Mouse (Mus musculus) forebrain, embryonic 15.5 days (tissue): ENCODE measurements around the gene Evi2. TPM values are rescaled to one million over a fixed set of nuclear protein-coding genes. Genes with fewer than 3 reads are reported as not detected.

ENCODE experiments used
- ATAC-seq: fragments of 200-750 bp; cut with Nextera tagmentation; replicated peaks from 2 replicates; pipeline ENCODE4 v1.8.0; 2017; ENCODE audit warnings: mild to moderate bottlenecking, moderate TSS enrichment, moderate library complexity
- H3K27ac ChIP-seq: fragments of 300-500 bp; sonication (generic); replicated peaks from 2 replicates; pipeline ENCODE4 v1.5.1; 2015; ENCODE audit warnings: mild to moderate bottlenecking, inconsistent platforms
- H3K27me3 ChIP-seq: fragments of 300-500 bp; sonication (generic); 2 replicates; pipeline ENCODE4 v1.6.1; 2015; ENCODE audit warnings: inconsistent platforms
- H3K36me3 ChIP-seq: fragments of 300-500 bp; sonication (generic); 2 replicates; pipeline ENCODE4 v1.6.1; 2015; ENCODE audit warnings: mild to moderate bottlenecking, inconsistent platforms
- H3K4me1 ChIP-seq: fragments of 300-500 bp; sonication (generic); 2 replicates; pipeline ENCODE4 v1.6.1; 2015; ENCODE audit warnings: inconsistent platforms
- H3K4me2 ChIP-seq: fragments of 300-500 bp; sonication (generic); replicated peaks from 2 replicates; pipeline ENCODE4 v1.6.1; 2015; ENCODE audit warnings: mild to moderate bottlenecking, inconsistent platforms
- H3K4me3 ChIP-seq: fragments of 300-500 bp; sonication (generic); 2 replicates; pipeline ENCODE4 v1.5.1; 2015; ENCODE audit warnings: mild to moderate bottlenecking, inconsistent platforms
- H3K9ac ChIP-seq: fragments of 300-500 bp; sonication (generic); replicated peaks from 2 replicates; pipeline ENCODE4 v1.6.1; 2015; ENCODE audit warnings: mild to moderate bottlenecking, inconsistent platforms
- H3K9me3 ChIP-seq: fragments of 300-500 bp; sonication (generic); 2 replicates; pipeline ENCODE4 v1.6.1; 2016; ENCODE audit warnings: inconsistent platforms
- WGBS: fragments of 180-500 bp; shearing (Covaris S2); methylation state at CpG from one replicate; pipeline ENCODE4 v1.1.7; 2015; ENCODE audit warnings: mixed read lengths; 5-methylcytosine and 5-hydroxymethylcytosine counted together
- polyA plus RNA-seq: library from polyadenylated mRNA; unstranded; fragments of >200 nt; fragmentation: Nextera tagmentation; extraction: Ambion mirVana; gene quantifications from 2 replicates; pipeline ENCODE4 v1.2.1, GENCODE M21; 2015

Gene Evi2
- polyA plus RNA-seq: 0.45 and 0.59 TPM in 2 replicates

- H3K36me3 ChIP-seq: peaks cover 4% of the 10 kb centered on the region; the same call in 1 of the 2 replicates
- WGBS: 81% methylated on average over 7 of the region's 7 CpGs
- no peaks in the 10 kb centered on the region for H3K27me3 ChIP-seq
- H3K4me2 ChIP-seq: no peak within 1 kb of the TSS
- 0 out of 2 replicates have a peak, but pooled peaks cover 2% of the 10 kb centered on the region for H3K4me1 ChIP-seq
- H3K4me3 ChIP-seq: no peak within 1 kb of the TSS
- no peak for ATAC-seq
- H3K9ac ChIP-seq: no peak within 1 kb of the TSS
- H3K9me3 ChIP-seq: no peaks in the 10 kb centered on the region
- H3K27ac ChIP-seq: no peak within 1 kb of the TSS
Measured at GRCm38 (mm10) chr11:79530333-79530761, at the start of gene Evi2, which contains the start of gene Evi2a. Gene Evi2 (minus strand): TSS chr11:79530589. Gene Evi2a (minus strand): TSS chr11:79530609.

- Histone ChIP-seq H3K4me1 (no peaks in the 10 kb centered on the region), H3K27ac (no peak overlapping the region), H3K4me2 (no peak overlapping the region), H3K4me3 (no peak overlapping the region), H3K9me3 (no peaks in the 10 kb centered on the region), H3K27me3 (no peaks in the 10 kb centered on the region), H3K9ac (no peak overlapping the region), H3K36me3 (peaks cover 20% of the 10 kb centered on the region)
- 45% methylated on average over 5 of the region's 5 CpGs for WGBS
- no peak for ATAC-seq
Measured at GRCm38 (mm10) chr11:79577741-79578140, 47.4 kb upstream of the Evi2 start.

- ATAC-seq: no peak
- Histone ChIP-seq H3K4me1 (no peaks in the 10 kb centered on the region), H3K4me3 (no peak overlapping the region), H3K36me3 (peaks cover 31% of the 10 kb centered on the region), H3K27me3 (no peaks in the 10 kb centered on the region), H3K4me2 (no peak overlapping the region), H3K27ac (no peak overlapping the region), H3K9ac (no peak overlapping the region), H3K9me3 (no peaks in the 10 kb centered on the region)
- WGBS: 82% methylated on average over 14 of the region's 14 CpGs
Measured at GRCm38 (mm10) chr11:79575383-79576073, 45.1 kb upstream of the Evi2 start.

- peaks cover 43% of the 10 kb centered on the region for H3K36me3 ChIP-seq
- 80% methylated on average over 3 of the region's 3 CpGs for WGBS
Measured at GRCm38 (mm10) chr11:79573836-79574235, 43.4 kb upstream of the Evi2 start.

GRCm38 (mm10) chr11:79570319-79570718, 39.9 kb upstream of the Evi2 start:
- Histone ChIP-seq H3K27ac (no peak overlapping the region), H3K4me3 (no peak overlapping the region), H3K36me3 (peaks cover 60% of the 10 kb centered on the region), H3K27me3 (no peaks in the 10 kb centered on the region), H3K4me2 (no peak overlapping the region), H3K4me1 (no peaks in the 10 kb centered on the region), H3K9me3 (no peaks in the 10 kb centered on the region), H3K9ac (no peak overlapping the region)
- ATAC-seq: no peak
- 91% methylated on average over 2 of the region's 2 CpGs for WGBS

More at GRCm38 (mm10) chr11:79573836-79574235, 43.4 kb upstream of the Evi2 start:
- Histone ChIP-seq H3K9me3 (no peaks in the 10 kb centered on the region), H3K4me2 (no peak overlapping the region), H3K4me3 (no peak overlapping the region), H3K9ac (no peak overlapping the region), H3K27me3 (no peaks in the 10 kb centered on the region), H3K4me1 (no peaks in the 10 kb centered on the region), H3K27ac (no peak overlapping the region)
- ATAC-seq: no peak

- WGBS: 93% methylated on average over 11 of the region's 11 CpGs
Measured at GRCm38 (mm10) chr11:79568197-79568911, 38.0 kb upstream of the Evi2 start.

GRCm38 (mm10) chr11:79566947-79567346, 36.6 kb upstream of the Evi2 start:
- ATAC-seq: no peak
- peaks cover 70% of the 10 kb centered on the region for H3K36me3 ChIP-seq
- no peak overlapping the region for H3K9ac ChIP-seq
- 57% methylated on average over 1 of the region's 1 CpGs for WGBS
- H3K4me2 ChIP-seq: no peak overlapping the region
- H3K4me3 ChIP-seq: no peak overlapping the region
- H3K4me1 ChIP-seq: no peaks in the 10 kb centered on the region
- no peaks in the 10 kb centered on the region for H3K9me3 ChIP-seq
- H3K27ac ChIP-seq: no peak overlapping the region
- H3K27me3 ChIP-seq: no peaks in the 10 kb centered on the region

More at GRCm38 (mm10) chr11:79568197-79568911, 38.0 kb upstream of the Evi2 start:
- no peak for ATAC-seq
- Histone ChIP-seq H3K4me1 (no peaks in the 10 kb centered on the region), H3K9ac (no peak overlapping the region), H3K4me3 (no peak overlapping the region), H3K9me3 (no peaks in the 10 kb centered on the region), H3K27ac (no peak overlapping the region), H3K27me3 (no peaks in the 10 kb centered on the region), H3K4me2 (no peak overlapping the region), H3K36me3 (peaks cover 67% of the 10 kb centered on the region)

GRCm38 (mm10) chr11:79563493-79563892, 33.1 kb upstream of the Evi2 start:
- ATAC-seq: no peak
- Histone ChIP-seq H3K4me3 (no peak overlapping the region), H3K9ac (no peak overlapping the region), H3K36me3 (peaks cover 64% of the 10 kb centered on the region), H3K4me1 (no peaks in the 10 kb centered on the region), H3K27ac (no peak overlapping the region), H3K9me3 (no peaks in the 10 kb centered on the region), H3K27me3 (no peaks in the 10 kb centered on the region), H3K4me2 (no peak overlapping the region)
- 96% methylated on average over 7 of the region's 7 CpGs for WGBS

- 94% methylated on average over 4 of the region's 4 CpGs for WGBS
- no peak for ATAC-seq
- Histone ChIP-seq H3K4me3 (no peak overlapping the region), H3K9me3 (no peaks in the 10 kb centered on the region), H3K9ac (no peak overlapping the region), H3K27ac (no peak overlapping the region), H3K36me3 (peaks cover 62% of the 10 kb centered on the region), H3K27me3 (no peaks in the 10 kb centered on the region), H3K4me2 (no peak overlapping the region), H3K4me1 (no peaks in the 10 kb centered on the region)
Measured at GRCm38 (mm10) chr11:79560536-79560935, 30.1 kb upstream of the Evi2 start.

- 90% methylated on average over 1 of the region's 1 CpGs for WGBS
- H3K36me3 ChIP-seq: peaks cover 73% of the 10 kb centered on the region
Measured at GRCm38 (mm10) chr11:79552622-79553021, 22.2 kb upstream of the Evi2 start.

GRCm38 (mm10) chr11:79536293-79536692, 5.9 kb upstream of the Evi2 start:
- Histone ChIP-seq H3K4me2 (no peak overlapping the region), H3K4me3 (no peak overlapping the region), H3K27me3 (no peaks in the 10 kb centered on the region), H3K36me3 (peaks cover 17% of the 10 kb centered on the region; the same call in 1 of the 2 replicates), H3K27ac (no peak overlapping the region), H3K9me3 (no peaks in the 10 kb centered on the region), H3K9ac (no peak overlapping the region), H3K4me1 (0 out of 2 replicates have a peak, but pooled peaks cover 2% of the 10 kb centered on the region)
- 97% methylated on average over 3 of the region's 3 CpGs for WGBS
- ATAC-seq: no peak

More at GRCm38 (mm10) chr11:79552622-79553021, 22.2 kb upstream of the Evi2 start:
- Histone ChIP-seq H3K4me3 (no peak overlapping the region), H3K9me3 (no peaks in the 10 kb centered on the region), H3K27me3 (no peaks in the 10 kb centered on the region), H3K9ac (no peak overlapping the region), H3K4me2 (no peak overlapping the region), H3K27ac (no peak overlapping the region), H3K4me1 (no peaks in the 10 kb centered on the region)
- no peak for ATAC-seq

- ATAC-seq: no peak
- no peak overlapping the region for H3K4me3 ChIP-seq
- 94% methylated on average over 4 of the region's 4 CpGs for WGBS
- H3K27me3 ChIP-seq: no peaks in the 10 kb centered on the region
- no peaks in the 10 kb centered on the region for H3K9me3 ChIP-seq
- no peak overlapping the region for H3K4me2 ChIP-seq
- H3K4me1 ChIP-seq: 0 out of 2 replicates have a peak, but pooled peaks cover 2% of the 10 kb centered on the region
- peaks cover 13% of the 10 kb centered on the region; the same call in 1 of the 2 replicates for H3K36me3 ChIP-seq
- H3K9ac ChIP-seq: no peak overlapping the region
- no peak overlapping the region for H3K27ac ChIP-seq
Measured at GRCm38 (mm10) chr11:79535554-79535953, 5.2 kb upstream of the Evi2 start.
